Mouse (Mus musculus) heart, embryonic 15.5 days (tissue): ENCODE results near the gene Adam10. TPM values are rescaled to one million over a fixed set of nuclear protein-coding genes. Genes with fewer than 3 reads are reported as not detected.

Experiments
- ATAC-seq: fragments of 200-750 bp; cut with Nextera tagmentation; replicated peaks from 2 replicates; pipeline ENCODE4 v1.8.0; 2017; ENCODE audit warnings: low read depth, moderate TSS enrichment; ENCODE audit not compliant: insufficient number of reproducible peaks, insufficient read depth, low FRiP score
- H3K27ac ChIP-seq: fragments of 300-500 bp; sonication (generic); 2 replicates; pipeline ENCODE4 v1.5.1; 2015; ENCODE audit warnings: mild to moderate bottlenecking, inconsistent platforms
- H3K27me3 ChIP-seq: fragments of 300-500 bp; sonication (generic); 2 replicates; pipeline ENCODE4 v1.6.1; 2015; ENCODE audit warnings: inconsistent platforms
- H3K36me3 ChIP-seq: fragments of 300-500 bp; sonication (generic); 2 replicates; pipeline ENCODE4 v1.6.1; 2015; ENCODE audit warnings: mild to moderate bottlenecking, inconsistent platforms
- H3K4me1 ChIP-seq: fragments of 300-500 bp; sonication (generic); replicated peaks from 2 replicates; pipeline ENCODE4 v1.6.1; 2015; ENCODE audit warnings: inconsistent platforms
- H3K4me2 ChIP-seq: fragments of 300-500 bp; sonication (generic); 2 replicates; pipeline ENCODE4 v1.6.1; 2015; ENCODE audit warnings: inconsistent platforms, mild to moderate bottlenecking, moderate library complexity
- H3K4me3 ChIP-seq: fragments of 300-500 bp; sonication (generic); 2 replicates; pipeline ENCODE4 v1.5.1; 2015; ENCODE audit warnings: mild to moderate bottlenecking, inconsistent platforms
- H3K9ac ChIP-seq: fragments of 300-500 bp; sonication (generic); 2 replicates; pipeline ENCODE4 v1.6.1; 2015; ENCODE audit warnings: mild to moderate bottlenecking, inconsistent platforms
- H3K9me3 ChIP-seq: fragments of 300-500 bp; sonication (generic); replicated peaks from 2 replicates; pipeline ENCODE4 v1.6.1; 2016; ENCODE audit warnings: inconsistent platforms
- WGBS: fragments of 180-500 bp; shearing (Covaris S2); methylation state at CpG from one replicate; pipeline ENCODE4 v1.1.7; 2015; ENCODE audit warnings: mixed read lengths; 5-methylcytosine and 5-hydroxymethylcytosine counted together
- polyA plus RNA-seq: library from polyadenylated mRNA; unstranded; fragments of >200 nt; fragmentation: Nextera tagmentation; extraction: Ambion mirVana; gene quantifications from 2 replicates; pipeline ENCODE4 v1.2.1, GENCODE M21; 2015

Adam10 gene
- polyA plus RNA-seq, 1 experiment from 2014 or later, result 61.3 TPM

DNA sequence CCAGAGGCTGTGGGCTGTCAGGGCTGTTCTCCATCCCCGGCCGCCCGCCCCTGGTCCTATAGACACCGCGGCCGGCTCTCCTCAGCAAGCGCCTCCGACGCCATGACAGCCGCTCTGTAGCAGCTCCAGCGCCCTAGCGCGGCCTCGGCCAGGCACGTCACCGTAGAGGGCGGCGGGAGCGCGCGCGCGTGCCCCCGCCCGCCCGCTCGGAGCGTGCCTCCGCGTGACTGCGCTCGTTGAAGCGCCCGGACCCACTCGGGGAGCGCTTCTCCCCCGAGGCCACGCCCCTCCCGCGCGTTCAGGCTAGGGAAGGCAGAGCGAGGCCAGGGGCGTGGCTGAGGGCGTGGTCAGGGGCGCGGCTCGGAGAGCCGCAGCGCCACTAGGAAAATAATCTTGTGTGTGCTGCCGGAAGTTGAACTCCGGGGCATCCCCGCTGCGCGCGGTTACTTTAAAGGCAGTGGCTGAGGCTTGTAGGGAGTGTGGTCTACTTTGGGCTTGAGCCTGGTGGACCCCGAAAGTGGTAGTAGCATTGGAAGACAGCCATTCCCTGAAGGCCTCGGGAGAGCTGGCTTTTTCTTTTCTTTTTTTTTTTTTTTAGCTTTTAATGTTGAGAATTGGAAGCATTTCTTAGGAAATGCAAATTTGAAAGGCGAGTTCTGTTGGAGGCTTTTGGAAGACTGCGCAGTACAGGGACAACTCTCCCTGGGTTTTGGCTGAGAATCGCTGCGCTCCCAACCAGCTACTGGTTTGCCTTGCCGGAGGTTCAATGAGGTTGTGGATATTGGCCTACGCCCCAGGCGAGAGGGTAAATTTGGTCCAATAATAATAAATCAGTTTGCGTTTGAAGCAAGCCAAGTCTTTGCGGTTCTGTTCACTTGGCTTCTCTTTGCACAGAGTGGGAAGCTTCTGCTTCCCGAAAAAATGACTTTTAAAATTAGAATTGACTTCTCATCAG is 21.5 kb upstream of the Adam10 start, which contains the start of gene Mindy2:
Mindy2 (minus strand) TSS at position 162 of the 955 bp plus-strand sequence.
- 2% methylated on average over 67 of the region's 67 CpGs for WGBS
- peak within 1 kb of the TSS; percentile 94 for H3K9ac ChIP-seq
- peak within 1 kb of the TSS; percentile 98 for H3K4me3 ChIP-seq
- ATAC-seq, result peak; percentile 98
- peak within 1 kb of the TSS; percentile 95 for H3K27ac ChIP-seq
- H3K36me3 ChIP-seq, result no peaks in the 10 kb centered on the region
- peak within 1 kb of the TSS; percentile 81 for H3K4me2 ChIP-seq
- H3K4me1 ChIP-seq, result peaks cover 21% of the 10 kb centered on the region
- no peaks in the 10 kb centered on the region for H3K27me3 ChIP-seq
- no peaks in the 10 kb centered on the region for H3K9me3 ChIP-seq

DNA sequence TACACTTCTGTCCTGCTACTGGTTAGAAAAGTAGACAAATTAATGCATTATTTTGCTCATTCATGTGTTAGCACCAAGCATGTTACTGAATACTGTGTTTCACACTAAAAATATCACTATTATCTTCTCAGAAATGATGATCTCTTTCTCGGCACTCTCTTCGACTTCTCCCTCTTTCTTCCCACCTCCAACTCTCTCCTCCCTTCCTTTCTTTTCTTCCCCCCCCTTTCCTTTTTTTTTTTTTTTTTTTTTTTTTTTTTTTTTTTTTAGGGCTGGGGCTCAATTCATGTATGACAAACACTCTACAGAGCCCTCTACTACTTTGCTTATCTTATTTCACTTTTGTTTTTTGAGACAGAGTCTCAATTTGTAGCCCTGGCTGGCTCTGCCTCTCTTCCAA is 20.5 kb upstream of the Adam10 start:
- no peak overlapping the region for H3K4me2 ChIP-seq
- WGBS, result 56% methylated on average over 2 of the region's 2 CpGs
- no peak overlapping the region for H3K9ac ChIP-seq
- peaks cover 21% of the 10 kb centered on the region for H3K4me1 ChIP-seq
- no peaks in the 10 kb centered on the region for H3K36me3 ChIP-seq
- H3K27ac ChIP-seq, result no peak overlapping the region
- no peaks in the 10 kb centered on the region for H3K27me3 ChIP-seq
- no peak for ATAC-seq
- no peaks in the 10 kb centered on the region for H3K9me3 ChIP-seq
- no peak overlapping the region for H3K4me3 ChIP-seq

DNA sequence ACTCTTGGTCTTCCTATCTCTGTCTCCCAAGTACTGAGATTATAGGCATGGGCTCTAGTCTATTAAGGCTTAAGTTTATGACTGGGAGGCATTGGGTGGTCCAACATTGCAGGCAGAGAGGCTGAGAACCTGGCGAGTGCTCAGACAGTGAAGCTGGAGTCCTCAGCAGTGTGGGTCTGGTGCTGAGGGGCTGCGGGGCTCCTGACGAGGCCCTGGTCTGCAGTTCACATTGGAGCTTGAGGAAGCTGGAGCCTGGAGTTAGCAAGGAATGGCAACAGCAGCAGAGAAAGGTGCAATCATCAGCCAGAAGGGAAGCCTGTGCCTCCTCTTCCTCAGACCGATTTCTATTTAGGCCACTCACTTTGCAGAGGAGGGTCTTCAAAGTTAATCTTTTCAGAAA is 13.9 kb upstream of the Adam10 start:
- H3K27ac ChIP-seq, result no peak overlapping the region
- no peak overlapping the region for H3K4me2 ChIP-seq
- no peak for ATAC-seq
- WGBS, result 79% methylated on average over 4 of the region's 4 CpGs
- no peaks in the 10 kb centered on the region for H3K9me3 ChIP-seq
- H3K9ac ChIP-seq, result no peak overlapping the region
- H3K36me3 ChIP-seq, result no peaks in the 10 kb centered on the region
- no peak overlapping the region for H3K4me3 ChIP-seq
- H3K4me1 ChIP-seq, result peaks cover 6% of the 10 kb centered on the region; the same call in 1 of the 2 replicates
- H3K27me3 ChIP-seq, result no peaks in the 10 kb centered on the region

DNA sequence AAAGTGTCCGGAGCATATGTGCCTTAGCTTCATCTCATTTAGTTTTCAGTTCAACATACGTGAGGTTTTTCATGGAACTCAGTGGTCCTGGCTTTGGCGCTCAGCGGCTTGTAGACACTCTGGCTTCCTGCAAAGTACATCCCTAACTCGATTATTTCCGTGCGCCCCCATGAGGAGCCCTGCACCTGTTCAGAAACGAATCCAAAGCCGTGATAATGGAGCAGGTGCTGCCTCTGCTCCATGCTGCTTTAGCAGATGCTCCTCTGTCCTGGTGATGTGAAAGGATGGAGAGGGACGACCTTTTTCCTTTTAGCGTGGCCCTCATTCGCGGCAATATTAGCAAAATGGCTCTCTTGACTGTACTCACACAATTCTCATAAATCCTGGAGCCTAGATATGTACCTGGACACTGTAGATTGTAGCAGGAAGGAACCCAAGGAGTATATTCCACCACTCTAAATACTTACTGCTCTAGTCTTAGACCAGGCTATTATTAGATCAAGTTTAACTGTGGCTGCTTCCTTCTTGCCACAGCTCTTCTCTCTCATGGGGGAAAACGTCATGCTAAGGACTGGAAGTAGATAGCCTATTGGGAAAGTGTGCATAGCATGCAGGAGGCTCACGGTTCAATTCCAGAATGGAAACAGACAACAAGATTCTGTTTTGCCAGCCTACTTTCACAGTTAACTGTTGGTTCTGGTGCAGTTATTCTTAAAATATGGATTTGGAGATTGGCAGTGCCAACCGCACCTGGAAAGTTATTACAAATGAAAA is 13.2 kb upstream of the Adam10 start:
- Histone ChIP-seq H3K4me2 (no peak overlapping the region), H3K4me3 (no peak overlapping the region), H3K27ac (no peak overlapping the region), H3K4me1 (peaks cover 6% of the 10 kb centered on the region; the same call in 1 of the 2 replicates), H3K9ac (no peak overlapping the region), H3K36me3 (no peaks in the 10 kb centered on the region), H3K27me3 (no peaks in the 10 kb centered on the region), H3K9me3 (no peaks in the 10 kb centered on the region)
- no peak for ATAC-seq
- WGBS, result 64% methylated on average over 16 of the region's 16 CpGs

DNA sequence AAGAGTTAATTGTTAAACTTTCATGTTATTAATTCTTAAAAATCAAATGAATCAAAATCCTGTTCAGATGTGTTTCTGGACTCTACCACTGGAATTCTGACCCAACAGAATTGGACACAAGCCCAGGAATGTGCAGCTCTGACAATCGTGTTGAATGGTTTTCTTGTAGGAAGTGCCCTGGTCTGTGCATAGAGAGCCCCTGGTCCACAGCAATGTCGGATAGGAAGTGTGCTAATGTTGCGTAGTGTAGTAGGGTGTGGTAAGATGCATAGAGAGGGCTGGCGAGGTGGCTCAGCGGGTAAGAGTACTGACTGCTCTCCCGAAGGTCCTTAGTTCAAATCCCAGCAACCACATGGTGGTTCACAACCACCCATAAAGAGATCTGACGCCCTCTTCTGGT is 12.0 kb upstream of the Adam10 start:
- WGBS, result 54% methylated on average over 7 of the region's 7 CpGs
- ATAC-seq, result no peak
- no peak overlapping the region for H3K4me3 ChIP-seq
- no peak overlapping the region for H3K4me2 ChIP-seq
- no peaks in the 10 kb centered on the region for H3K27me3 ChIP-seq
- no peaks in the 10 kb centered on the region for H3K36me3 ChIP-seq
- no peak overlapping the region for H3K9ac ChIP-seq
- peaks cover 10% of the 10 kb centered on the region for H3K4me1 ChIP-seq
- H3K9me3 ChIP-seq, result no peaks in the 10 kb centered on the region
- H3K27ac ChIP-seq, result no peak overlapping the region

DNA sequence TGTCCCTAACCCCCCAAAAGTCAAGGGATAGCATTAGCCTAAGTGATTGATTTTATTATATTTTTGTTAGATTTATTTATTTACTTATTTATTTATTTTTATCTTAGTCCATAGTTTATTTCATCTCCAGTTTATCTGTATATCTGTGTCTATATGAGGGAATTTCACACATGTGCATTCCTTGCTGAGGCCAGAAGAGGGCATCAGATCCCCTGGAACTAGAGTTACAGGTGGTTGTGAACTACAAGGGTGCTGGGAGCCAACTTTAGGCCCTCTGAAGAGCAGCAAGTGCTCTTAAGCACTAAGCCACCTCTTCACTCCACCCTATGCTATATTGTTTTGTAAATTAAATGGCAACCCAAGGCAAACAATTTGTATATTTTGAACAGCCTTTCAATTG is 10.7 kb upstream of the Adam10 start:
- H3K36me3 ChIP-seq, result no peaks in the 10 kb centered on the region
- no peak for ATAC-seq

DNA sequence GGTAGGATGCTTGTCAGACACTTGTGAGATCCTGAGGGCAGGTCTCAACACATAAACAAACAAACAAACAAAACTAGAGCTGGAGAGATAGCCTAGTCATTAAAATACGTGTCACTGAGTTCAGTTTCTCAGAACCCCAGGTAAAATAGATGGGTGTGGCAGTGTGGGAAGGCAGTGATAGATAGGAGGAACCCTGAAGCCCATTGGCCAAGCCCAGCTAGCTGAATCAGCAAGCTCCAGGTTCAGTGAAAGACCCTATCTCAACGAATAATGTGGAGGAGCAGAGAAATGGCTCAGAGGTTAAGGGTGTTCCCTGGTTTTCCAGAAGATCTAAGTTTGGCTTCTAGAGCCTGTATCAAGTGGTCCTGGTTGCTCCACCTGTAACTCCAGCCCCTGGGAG is 9.6 kb upstream of the Adam10 start:
- Histone ChIP-seq H3K27me3 (no peaks in the 10 kb centered on the region), H3K4me1 (peaks cover 15% of the 10 kb centered on the region), H3K27ac (no peak overlapping the region), H3K36me3 (no peaks in the 10 kb centered on the region), H3K4me3 (no peak overlapping the region), H3K4me2 (no peak overlapping the region), H3K9ac (no peak overlapping the region), H3K9me3 (no peaks in the 10 kb centered on the region)
- WGBS, result 41% methylated on average over 2 of the region's 2 CpGs
- no peak for ATAC-seq

More for the DNA sequence above, 10.7 kb upstream of the Adam10 start:
- H3K9ac ChIP-seq, result no peak overlapping the region
- H3K27me3 ChIP-seq, result no peaks in the 10 kb centered on the region
- no peak overlapping the region for H3K27ac ChIP-seq
- peaks cover 15% of the 10 kb centered on the region for H3K4me1 ChIP-seq
- H3K4me2 ChIP-seq, result no peak overlapping the region
- H3K4me3 ChIP-seq, result no peak overlapping the region
- H3K9me3 ChIP-seq, result no peaks in the 10 kb centered on the region

DNA sequence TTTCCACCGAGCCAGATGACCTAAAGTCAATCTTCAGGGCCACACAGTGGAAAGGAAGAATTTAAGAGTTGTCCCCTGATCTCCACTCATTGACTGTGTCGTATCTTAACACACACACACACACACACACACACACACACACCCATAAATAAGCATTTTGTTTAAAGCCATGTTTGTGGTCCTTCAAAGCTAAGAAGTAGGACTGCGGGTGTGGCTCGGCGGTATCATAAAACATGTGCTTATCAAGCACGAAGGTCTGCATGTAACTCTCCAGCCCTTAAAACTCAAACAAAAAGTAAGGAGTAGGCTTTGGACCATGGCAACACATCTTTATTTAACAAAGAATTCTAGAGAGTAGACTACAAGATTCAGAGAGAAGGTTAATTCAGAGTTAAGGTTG is 8.4 kb upstream of the Adam10 start:
- Histone ChIP-seq H3K27me3 (no peaks in the 10 kb centered on the region), H3K4me2 (no peak overlapping the region), H3K4me1 (peaks cover 15% of the 10 kb centered on the region), H3K36me3 (no peaks in the 10 kb centered on the region), H3K4me3 (no peak overlapping the region), H3K9ac (no peak overlapping the region), H3K9me3 (no peaks in the 10 kb centered on the region), H3K27ac (no peak overlapping the region)
- ATAC-seq, result no peak
- WGBS, result 80% methylated on average over 6 of the region's 6 CpGs

DNA sequence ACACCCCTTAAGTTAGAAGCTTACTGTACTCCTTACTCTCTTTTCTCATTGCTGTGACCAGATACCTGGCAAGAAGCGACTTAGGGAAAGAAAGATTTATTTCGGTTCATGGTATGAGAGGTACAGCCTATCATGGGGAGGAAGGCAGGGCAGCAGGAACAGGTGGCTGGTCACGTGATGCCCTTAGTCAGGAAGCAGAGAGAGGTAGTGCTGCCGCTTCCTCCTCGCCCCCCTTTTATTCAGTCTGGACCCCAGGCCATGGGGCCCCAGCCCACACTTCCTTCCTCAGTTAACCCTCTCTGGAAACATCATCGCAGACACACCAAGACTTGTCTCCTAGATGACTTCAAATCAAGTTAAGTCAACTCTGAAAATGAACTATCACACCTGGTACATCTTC is 7.5 kb upstream of the Adam10 start:
- ATAC-seq, result no peak; the same call in 1 of the 2 replicates
- no peaks in the 10 kb centered on the region for H3K9me3 ChIP-seq
- H3K9ac ChIP-seq, result 0 out of 2 replicates have a peak overlapping the region, but pooled peaks have one; percentile 17
- 50% methylated on average over 6 of the region's 6 CpGs for WGBS
- no peak overlapping the region for H3K4me2 ChIP-seq
- H3K4me3 ChIP-seq, result no peak overlapping the region
- H3K27ac ChIP-seq, result no peak overlapping the region
- peaks cover 11% of the 10 kb centered on the region for H3K4me1 ChIP-seq
- H3K27me3 ChIP-seq, result no peaks in the 10 kb centered on the region
- H3K36me3 ChIP-seq, result no peaks in the 10 kb centered on the region

DNA sequence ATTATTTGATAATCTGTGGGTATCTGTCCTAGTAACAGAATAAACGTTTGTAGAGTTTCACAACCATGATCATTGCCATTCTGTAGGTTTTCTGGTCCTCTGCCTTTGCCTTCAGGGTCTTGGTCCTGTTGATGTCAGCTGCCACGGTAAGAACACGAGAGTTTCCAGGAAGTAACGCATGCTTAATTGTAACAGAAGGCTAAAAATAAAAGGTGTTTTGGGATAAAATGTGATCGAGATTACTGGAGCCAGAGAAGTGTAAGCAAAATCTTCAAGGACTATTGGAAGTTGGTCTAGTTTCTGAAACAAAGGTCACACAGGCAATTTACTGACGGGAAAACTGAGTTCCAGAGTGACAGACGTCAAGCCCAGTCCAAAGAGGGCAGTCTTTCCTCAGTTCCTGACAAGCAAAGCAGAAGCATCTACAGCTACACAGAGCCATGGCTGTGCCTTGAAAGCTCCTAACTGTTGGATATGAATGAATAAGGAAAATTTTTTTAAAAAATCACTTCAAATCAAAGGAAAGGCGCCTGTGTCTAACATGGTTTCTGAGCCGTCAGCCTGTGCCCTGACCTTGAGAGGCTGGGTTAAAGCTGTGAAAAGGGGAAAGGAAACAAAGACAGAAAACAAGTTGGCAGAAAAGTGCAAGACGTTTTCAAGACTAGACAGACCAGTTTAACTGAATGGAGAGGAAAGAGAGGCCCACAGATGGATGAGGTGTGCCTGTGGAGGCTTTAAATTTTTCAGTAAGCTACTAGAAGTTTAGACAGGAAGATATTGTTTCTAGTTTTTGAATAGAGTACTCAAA is 6.8 kb upstream of the Adam10 start:
- Histone ChIP-seq H3K4me2 (no peak overlapping the region), H3K36me3 (no peaks in the 10 kb centered on the region), H3K4me1 (peaks cover 9% of the 10 kb centered on the region; the same call in 1 of the 2 replicates), H3K9me3 (no peaks in the 10 kb centered on the region), H3K4me3 (no peak overlapping the region), H3K27ac (no peak overlapping the region), H3K27me3 (no peaks in the 10 kb centered on the region), H3K9ac (no peak overlapping the region)
- 32% methylated on average over 10 of the region's 10 CpGs for WGBS
- no peak for ATAC-seq

DNA sequence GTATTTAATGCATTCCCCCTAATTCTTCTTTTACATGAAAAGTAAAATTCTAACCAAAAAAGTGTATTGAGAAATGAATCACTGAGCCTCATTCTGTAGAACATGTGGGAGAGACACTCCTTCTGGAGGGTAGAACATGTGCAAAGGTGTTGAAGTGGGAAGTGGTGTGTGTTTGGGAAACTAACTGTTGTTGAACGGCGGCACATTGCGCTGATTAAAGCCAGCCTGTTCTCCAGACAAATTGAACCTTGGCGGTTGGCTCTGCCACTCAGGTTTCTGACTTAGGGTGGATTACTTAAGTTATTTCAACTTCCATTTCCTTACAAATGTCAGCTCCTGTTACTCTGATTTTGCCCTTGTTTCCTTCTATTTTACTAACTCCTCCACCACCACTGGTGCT is 5.1 kb upstream of the Adam10 start:
- H3K4me1 ChIP-seq, result peaks cover 11% of the 10 kb centered on the region; the same call in 1 of the 2 replicates
- H3K9me3 ChIP-seq, result no peaks in the 10 kb centered on the region
- WGBS, result 76% methylated on average over 4 of the region's 4 CpGs
- no peaks in the 10 kb centered on the region for H3K27me3 ChIP-seq
- no peak overlapping the region for H3K4me2 ChIP-seq
- no peak overlapping the region for H3K4me3 ChIP-seq
- H3K36me3 ChIP-seq, result no peaks in the 10 kb centered on the region
- no peak overlapping the region for H3K9ac ChIP-seq
- no peak overlapping the region for H3K27ac ChIP-seq
- ATAC-seq, result no peak
